Mouse (Mus musculus) left cerebral cortex, adult 11 months (tissue): Measurements from ENCODE around the gene Pdzd8.

Experiments
- DNase-seq: peaks from one replicate; pipeline ENCODE4 v3.0.0; 2022; ENCODE audit warnings: low spot score

Gene Pdzd8

DNA sequence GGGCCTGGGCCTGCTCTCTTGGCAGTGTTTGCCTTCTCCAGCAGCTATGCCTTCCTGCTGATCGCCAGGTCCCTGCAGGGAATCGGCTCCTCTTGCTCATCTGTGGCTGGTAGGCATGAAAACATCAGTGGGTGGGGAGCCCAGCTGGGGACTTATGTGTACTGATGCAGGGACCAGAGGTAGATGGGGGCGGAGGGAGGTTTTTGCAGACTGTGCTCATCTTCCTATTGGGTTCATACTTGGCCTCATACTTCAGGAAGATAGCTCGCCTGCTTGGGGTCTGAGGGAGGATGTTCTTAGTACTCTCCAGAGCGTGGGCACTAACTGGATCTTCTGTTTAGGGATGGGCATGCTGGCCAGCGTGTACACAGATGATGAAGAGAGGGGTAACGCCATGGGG is 72.4 kb downstream of the Pdzd8 start:
- no peak for DNase-seq

DNA sequence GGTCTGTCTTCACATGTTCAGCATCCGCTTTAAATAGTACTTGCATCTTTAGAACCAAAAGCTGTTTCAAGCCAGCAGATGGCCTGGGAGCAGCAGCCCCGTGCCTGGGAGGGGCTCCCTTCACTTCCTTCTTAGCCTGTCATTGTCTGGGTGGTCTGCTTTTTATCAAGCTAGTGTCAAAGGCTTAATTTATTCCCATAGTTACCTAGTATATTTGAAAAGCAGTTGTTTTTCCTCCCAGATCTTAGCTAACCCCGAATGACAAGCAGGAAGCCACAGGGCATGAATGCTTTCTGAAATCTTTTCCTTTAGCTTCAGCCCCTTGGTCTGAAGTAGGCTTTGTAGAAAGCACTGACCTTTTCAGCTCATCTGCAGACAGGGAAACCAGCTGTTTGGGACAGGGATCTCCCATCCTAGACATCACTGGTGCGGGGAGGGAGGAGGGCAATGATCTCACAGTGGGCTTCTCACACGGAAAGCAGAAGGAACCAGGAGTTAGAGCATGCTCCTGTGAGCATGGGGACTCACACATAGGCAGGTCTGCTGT is 78.1 kb downstream of the Pdzd8 start:
- no peak for DNase-seq

DNA sequence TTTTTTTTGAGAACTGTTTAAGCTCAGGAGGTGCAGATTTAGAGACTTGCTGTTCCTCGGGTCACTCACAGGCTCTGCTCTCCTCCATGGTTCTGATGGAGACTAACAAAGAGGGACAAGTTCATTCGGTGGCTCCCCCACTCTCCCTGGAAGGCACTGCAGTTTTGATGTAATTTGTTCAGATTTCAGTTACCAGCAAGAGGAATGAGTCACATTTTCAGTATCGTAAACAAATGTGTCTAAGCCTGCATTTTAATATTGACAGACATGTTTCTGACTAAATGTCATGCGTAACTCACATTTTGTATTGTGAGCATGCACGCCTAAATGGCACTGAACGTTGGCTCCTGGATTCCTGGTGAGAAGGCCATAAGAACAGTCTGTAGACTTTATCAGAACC is 79.7 kb downstream of the Pdzd8 start:
- DNase-seq: no peak

DNA sequence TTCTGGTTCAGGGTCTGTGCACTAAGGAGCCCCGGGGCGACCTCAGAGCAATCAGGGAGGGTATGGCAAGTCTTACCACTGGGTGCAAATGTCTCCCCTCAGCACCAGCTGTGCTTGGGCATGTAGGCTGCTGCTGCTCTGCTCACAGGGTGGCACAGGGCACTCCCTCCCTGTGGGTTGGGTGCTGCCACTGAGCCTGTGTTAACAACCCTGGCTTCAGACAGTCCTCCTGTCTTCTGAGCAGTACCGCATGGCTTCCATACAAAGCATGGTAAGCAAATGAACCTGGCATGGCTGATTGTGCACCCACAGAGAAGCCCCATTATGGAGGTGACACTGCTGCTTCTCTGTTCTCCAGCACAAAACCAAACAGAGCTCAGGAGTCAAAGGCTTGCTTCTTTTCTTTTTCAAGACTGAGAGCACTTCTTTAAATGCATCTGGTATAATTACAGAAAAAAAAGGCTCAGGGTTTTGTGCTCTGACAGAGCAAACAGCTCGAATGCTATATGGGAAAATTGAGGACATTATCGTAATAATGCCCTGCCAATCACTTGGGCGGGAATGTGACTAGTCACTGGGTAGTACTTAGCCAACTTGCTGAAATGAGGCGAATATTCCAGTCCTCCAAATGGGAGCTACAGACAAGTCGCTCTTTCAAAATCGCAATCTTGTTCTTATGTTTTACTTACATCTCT is 80.6 kb downstream of the Pdzd8 start:
- DNase-seq: no peak

DNA sequence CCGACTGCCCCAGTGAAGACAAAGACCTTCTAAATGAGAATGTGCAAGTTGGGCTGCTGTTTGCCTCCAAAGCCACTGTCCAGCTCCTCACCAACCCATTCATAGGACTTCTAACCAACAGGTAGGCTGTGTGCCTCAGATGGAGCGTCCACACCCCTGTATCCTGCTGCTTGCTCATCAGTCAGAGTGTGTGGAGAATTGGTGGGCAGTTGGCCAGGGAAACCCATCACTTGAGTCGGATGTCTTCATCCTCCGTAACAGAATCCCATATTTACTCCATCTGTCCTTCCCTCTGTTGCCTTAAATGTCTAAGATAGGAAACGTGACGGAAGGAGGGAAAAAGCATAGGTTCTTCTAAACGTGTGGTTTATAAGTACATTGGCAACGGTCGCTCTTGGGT is 82.4 kb downstream of the Pdzd8 start:
- no peak for DNase-seq

DNA sequence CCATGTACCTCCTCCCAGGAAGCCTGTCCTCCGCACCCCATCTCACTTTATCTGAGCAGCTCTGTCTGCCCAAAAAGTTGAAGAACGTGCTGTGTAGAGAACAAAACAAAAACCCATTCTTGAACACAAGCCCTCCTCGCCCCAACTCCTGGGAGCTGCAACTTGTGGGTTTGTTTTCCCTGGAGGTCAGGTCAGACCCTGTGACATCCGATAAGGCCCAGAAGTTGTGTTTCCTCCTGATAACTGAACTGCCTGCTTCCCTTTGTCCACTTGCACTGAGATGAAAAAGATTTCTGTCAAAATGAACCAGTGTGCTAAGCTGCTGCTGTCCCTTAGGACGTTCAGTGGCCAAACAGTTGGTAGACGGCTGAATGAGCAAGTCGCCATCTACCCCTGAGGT is 84.0 kb downstream of the Pdzd8 start:
- DNase-seq: no peak

DNA sequence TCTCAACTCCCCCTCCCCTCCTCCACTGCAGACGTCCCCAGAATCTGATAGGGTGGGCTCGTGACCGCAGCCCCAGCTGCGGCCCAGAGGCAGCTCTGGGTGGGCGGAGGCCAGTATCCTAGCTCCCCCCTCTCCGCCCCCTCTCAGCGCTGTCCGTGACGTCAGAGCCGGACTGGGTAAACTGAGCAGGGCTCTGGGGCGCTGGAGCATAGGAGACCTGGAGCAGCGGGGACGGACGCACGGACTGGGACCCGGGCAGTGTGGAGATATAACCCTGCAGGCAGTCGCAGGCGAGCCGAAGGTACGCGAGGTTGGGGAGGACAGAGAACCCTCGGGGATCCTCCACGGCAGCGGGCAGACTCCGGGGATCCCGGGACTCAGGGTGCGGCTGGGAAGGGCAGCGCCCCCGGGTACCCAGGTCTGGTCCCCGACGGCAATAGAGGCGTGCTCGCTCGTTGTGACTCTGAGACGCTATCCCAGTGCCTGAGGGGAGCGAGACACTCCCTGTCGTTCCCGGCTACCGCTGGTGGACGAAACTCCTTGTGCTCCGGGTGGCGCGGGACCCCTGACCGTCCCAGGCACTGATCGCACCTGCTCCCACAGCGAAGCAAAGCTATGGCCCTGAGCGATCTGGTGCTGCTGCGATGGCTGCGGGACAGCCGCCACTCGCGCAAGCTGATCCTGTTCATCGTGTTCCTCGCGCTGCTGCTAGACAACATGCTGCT is 84.7 kb downstream of the Pdzd8 start, which contains the start of gene Slc18a2:
Gene Slc18a2, plus strand, starts transcription at position 179 of the 725 bp plus-strand sequence.
- no peak for DNase-seq

DNA sequence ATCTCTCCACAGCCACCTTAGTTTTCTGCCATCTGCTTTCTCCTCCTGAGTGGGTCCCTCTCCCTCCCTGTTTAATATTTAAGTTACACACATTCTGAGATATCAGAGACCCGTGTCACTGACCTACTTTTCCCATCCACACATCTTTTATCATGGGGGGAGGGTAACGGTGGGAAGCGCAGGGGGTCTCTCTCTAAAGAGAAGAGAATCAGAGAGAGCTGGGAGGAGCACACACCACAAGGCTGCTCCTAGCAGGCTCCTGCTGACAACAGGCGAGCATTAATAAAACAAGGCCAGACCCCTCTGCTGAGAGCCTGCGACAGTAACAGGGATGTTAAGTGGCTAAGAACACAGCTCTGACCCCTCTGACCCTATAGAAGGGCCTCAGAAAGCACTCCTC is 85.9 kb downstream of the Pdzd8 start:
- DNase-seq: no peak

DNA sequence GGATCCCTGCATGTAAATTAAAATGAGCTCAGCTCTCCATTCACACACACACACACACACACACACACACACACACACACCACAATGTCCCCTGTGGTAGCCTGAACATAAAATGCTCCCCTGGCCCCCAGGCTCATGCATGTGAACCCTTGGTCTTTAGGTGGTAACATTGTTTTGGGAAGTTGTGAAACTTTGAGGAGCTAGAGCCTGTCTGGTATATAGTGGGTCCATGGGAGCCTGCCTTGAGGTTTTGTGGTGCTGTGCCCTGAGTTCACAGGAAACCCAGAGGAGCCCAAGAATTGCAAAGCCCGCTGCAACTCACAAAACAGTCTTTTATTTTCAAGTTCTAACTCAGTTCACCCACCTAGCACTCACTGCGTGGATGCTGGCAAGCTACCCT is 92.9 kb downstream of the Pdzd8 start:
- no peak for DNase-seq

DNA sequence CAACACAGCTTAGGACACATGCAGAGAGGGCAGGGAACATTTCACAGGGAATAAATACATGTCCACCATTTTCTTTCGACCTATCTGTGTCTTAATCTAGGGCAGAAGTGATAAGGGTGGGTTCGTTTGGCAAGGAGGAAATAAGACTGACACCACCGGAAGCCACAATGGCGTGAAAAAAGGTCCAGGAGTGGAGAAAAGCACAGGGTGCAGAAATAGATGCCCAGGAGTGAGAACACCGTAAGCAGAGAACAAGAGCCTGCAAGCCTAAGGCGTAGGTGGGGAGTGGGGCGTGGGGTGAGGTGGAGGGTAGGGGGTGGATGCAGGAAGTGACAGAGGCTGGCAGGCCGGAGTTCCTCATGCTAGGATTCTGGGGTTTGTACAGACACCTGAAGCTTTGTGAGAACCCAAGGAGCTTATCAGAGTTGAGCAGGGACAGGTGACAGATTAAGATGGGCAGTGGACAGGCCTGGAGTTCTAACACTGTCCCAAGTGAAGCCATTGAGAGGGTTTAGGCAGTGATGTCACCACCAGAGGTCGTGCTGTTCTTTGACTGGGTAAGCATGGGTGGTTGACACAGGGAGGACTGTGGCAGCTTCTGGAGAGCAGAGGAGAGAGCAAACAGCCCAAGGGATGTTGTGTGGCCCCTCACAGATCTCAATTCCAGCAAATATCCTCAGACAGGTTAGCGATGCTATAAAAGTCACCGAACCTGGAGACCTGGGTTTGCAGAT is 96.9 kb downstream of the Pdzd8 start:
- DNase-seq: no peak

DNA sequence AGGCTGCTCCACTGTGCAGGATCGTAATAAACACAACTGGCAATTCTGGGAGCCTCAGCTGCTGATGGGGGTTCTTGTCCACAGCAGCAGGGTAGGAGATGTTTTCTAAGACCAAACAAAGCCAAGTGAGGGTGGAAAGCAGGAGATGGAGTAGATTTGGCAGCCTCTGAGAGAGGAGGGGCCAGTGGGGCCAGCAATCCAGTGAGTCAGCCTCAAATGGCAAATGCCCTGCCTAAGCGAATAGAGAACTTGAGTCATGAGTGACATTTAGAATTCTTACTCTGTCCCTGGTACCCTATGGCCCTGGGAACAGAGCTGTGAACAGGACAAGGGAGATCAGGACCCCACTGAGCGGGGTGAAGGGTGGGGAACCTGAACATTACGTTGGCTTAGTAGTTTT is 97.4 kb downstream of the Pdzd8 start:
- DNase-seq: no peak
